Mouse (Mus musculus) forebrain, embryonic 16.5 days (tissue): ENCODE measurements around the gene Tns3. TPM values are rescaled to one million over a fixed set of nuclear protein-coding genes. Genes with fewer than 3 reads are reported as not detected.

Experiments used
- ATAC-seq: fragments of 200-750 bp; cut with Nextera tagmentation; 2 replicates; pipeline ENCODE4 v1.8.0; 2017; ENCODE audit warnings: mild to moderate bottlenecking, moderate library complexity
- H3K27ac ChIP-seq: fragments of 300-500 bp; sonication (generic); 2 replicates; pipeline ENCODE4 v1.5.1; 2014; ENCODE audit warnings: low read length, control low read depth
- H3K27me3 ChIP-seq: fragments of 300-500 bp; sonication (generic); replicated peaks from 2 replicates; pipeline ENCODE4 v1.6.1; 2014; ENCODE audit warnings: low read length; ENCODE audit not compliant: control insufficient read depth, insufficient read depth
- H3K36me3 ChIP-seq: fragments of 300-500 bp; sonication (generic); 2 replicates; pipeline ENCODE4 v1.6.1; 2014; ENCODE audit not compliant: control insufficient read depth, insufficient read depth
- H3K4me1 ChIP-seq: fragments of 300-500 bp; sonication (generic); replicated peaks from 2 replicates; pipeline ENCODE4 v1.6.1; 2014; ENCODE audit warnings: low read length; ENCODE audit not compliant: control insufficient read depth, insufficient read depth
- H3K4me2 ChIP-seq: fragments of 300-500 bp; sonication (generic); 2 replicates; pipeline ENCODE4 v1.6.1; 2014; ENCODE audit warnings: mild to moderate bottlenecking, low read length, control low read depth
- H3K4me3 ChIP-seq: fragments of 300-500 bp; sonication (generic); replicated peaks from 2 replicates; pipeline ENCODE4 v1.5.1; 2014; ENCODE audit warnings: mild to moderate bottlenecking, low read length, control low read depth
- H3K9ac ChIP-seq: fragments of 300-500 bp; sonication (generic); replicated peaks from 2 replicates; pipeline ENCODE4 v1.6.1; 2014; ENCODE audit warnings: low read depth, low read length, control low read depth
- H3K9me3 ChIP-seq: fragments of 300-500 bp; sonication (generic); 2 replicates; pipeline ENCODE4 v1.6.1; 2016; ENCODE audit warnings: low read length; ENCODE audit not compliant: control insufficient read depth
- WGBS: fragments of 180-500 bp; shearing (Covaris S2); extraction: QIAGEN DNeasy Blood & Tissue Kit; methylation state at CpG from one replicate; pipeline ENCODE4 v1.1.7; 2014; 5-methylcytosine and 5-hydroxymethylcytosine counted together
- polyA plus RNA-seq: library from polyadenylated mRNA; unstranded; fragments of >200 nt; fragmentation: Nextera tagmentation; extraction: Ambion mirVana; gene quantifications from 2 replicates; pipeline ENCODE4 v1.2.1, GENCODE M21; 2015

Tns3 gene
- polyA plus RNA-seq, 1 experiment from 2014 or later: 8.8 TPM

DNA sequence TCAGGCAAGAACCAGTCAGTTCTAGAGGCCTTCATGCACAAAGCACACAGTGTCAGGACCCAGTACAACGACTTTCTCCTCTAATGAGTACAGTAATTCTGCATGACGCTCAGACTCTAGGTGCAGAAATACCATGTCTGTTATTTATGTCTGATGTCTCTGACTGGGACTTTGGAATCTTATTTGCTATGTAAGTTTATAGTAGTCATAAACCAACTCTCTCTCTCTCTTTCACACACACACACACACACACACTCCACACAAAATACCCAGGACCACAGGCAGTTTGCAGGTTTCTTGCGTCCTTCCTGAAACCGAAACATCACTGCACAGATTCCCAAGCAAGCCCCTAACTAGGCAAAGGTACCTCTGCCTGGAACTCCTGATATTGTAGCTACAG, 203.5 kb downstream of the Tns3 start:
- no peak for ATAC-seq
- H3K36me3 ChIP-seq: no peaks in the 10 kb centered on the region

DNA sequence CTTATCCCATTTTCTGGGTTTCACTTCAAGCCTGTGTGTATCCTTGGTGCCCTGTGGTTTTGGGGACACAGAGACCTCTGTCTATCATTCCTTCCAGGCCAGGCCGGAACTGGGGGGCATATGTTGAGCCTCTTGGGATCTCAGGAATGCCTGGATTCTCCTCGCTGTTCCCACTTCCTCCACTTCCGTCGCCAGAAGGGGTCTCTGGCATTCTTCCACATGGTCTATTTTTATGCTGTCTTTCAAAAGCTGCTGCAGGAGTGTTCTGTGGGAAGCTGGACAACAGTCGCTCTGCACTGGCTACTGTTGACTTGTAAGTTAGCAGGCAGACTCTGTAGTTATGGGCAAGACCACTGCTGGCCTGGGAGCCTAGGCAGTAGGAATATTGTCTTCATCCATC, 206.4 kb downstream of the Tns3 start:
- H3K9ac ChIP-seq: no peak overlapping the region
- peak overlapping the region; percentile 8; the same call in 1 of the 2 replicates for H3K4me2 ChIP-seq
- H3K9me3 ChIP-seq: no peaks in the 10 kb centered on the region
- ATAC-seq: peak; percentile 22; the same call in 1 of the 2 replicates
- WGBS: 10% methylated on average over 5 of the region's 5 CpGs
- peak overlapping the region; percentile 30 for H3K27ac ChIP-seq
- peaks cover 43% of the 10 kb centered on the region for H3K4me1 ChIP-seq
- H3K4me3 ChIP-seq: no peak overlapping the region
- no peaks in the 10 kb centered on the region for H3K36me3 ChIP-seq
- no peaks in the 10 kb centered on the region for H3K27me3 ChIP-seq

More for the DNA sequence above, 203.5 kb downstream of the Tns3 start:
- 76% methylated on average over 4 of the region's 4 CpGs for WGBS
- H3K27me3 ChIP-seq: no peaks in the 10 kb centered on the region
- H3K9ac ChIP-seq: no peak overlapping the region
- no peak overlapping the region for H3K4me2 ChIP-seq
- H3K27ac ChIP-seq: no peak overlapping the region
- H3K4me3 ChIP-seq: no peak overlapping the region
- H3K4me1 ChIP-seq: peaks cover 41% of the 10 kb centered on the region
- H3K9me3 ChIP-seq: no peaks in the 10 kb centered on the region

DNA sequence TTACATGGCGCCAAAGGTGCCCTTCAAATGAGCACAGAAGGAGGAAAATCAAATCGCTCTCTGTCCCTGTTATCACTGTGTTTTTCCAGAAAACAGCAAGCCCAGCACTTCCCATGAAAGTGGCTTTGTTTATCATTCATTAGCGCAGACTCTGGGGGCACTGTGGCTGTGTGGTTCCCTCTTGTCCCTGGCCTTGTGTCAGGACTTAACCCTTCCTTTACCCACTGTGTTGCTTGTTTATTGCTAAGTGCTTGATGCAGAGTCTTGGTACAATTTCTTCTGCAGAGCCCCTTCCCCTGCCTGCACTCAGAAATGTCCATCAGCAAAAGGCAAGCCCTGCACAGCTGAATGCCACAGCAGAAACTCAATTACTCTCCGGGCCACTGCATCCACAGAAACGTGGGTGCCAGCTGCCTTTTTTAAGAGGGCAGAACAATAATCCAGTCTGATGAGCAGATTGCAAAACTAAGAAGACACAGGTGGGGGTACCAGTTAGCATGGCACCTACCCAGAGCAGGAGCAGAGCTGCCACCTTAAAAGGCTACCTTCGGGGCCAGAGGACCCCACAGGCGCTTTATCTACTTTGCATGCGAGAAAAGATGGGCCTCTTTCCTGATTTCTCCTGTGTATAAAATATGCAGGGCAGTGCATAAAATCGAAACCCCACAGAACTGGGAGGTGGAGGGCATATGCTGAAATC, 207.6 kb downstream of the Tns3 start:
- Histone ChIP-seq H3K4me3 (no peak overlapping the region), H3K9me3 (no peaks in the 10 kb centered on the region), H3K27ac (peak overlapping the region; percentile 58), H3K27me3 (no peaks in the 10 kb centered on the region), H3K4me2 (no peak overlapping the region), H3K36me3 (no peaks in the 10 kb centered on the region), H3K4me1 (peaks cover 40% of the 10 kb centered on the region), H3K9ac (0 out of 2 replicates have a peak overlapping the region, but pooled peaks have one; percentile 9)
- 9% methylated on average over 9 of the region's 9 CpGs for WGBS
- ATAC-seq: peak; percentile 76

DNA sequence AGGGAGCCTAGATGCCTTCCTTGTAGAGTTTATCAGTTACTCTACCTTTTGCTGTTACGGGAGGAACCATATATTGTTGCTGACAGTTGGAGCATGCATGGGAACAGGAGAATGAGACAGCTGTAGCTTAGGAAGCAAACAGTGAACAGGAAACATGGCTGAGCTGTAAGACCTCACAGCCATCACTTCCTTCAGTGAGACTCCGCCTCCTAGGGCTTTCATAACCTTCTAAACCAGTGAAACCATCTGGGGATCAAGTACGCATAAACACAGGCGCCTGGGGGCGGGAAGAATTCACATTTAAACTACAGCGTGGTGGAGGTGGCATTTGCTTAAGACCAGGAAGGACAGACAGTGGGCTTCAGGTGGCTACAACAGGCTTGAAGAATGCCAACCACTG, 208.7 kb downstream of the Tns3 start:
- Histone ChIP-seq H3K4me2 (no peak overlapping the region), H3K36me3 (no peaks in the 10 kb centered on the region), H3K27ac (no peak overlapping the region; the same call in 1 of the 2 replicates), H3K4me1 (peaks cover 40% of the 10 kb centered on the region), H3K9ac (no peak overlapping the region), H3K27me3 (no peaks in the 10 kb centered on the region), H3K9me3 (no peaks in the 10 kb centered on the region), H3K4me3 (no peak overlapping the region)
- ATAC-seq: no peak
- WGBS: 86% methylated on average over 6 of the region's 6 CpGs

DNA sequence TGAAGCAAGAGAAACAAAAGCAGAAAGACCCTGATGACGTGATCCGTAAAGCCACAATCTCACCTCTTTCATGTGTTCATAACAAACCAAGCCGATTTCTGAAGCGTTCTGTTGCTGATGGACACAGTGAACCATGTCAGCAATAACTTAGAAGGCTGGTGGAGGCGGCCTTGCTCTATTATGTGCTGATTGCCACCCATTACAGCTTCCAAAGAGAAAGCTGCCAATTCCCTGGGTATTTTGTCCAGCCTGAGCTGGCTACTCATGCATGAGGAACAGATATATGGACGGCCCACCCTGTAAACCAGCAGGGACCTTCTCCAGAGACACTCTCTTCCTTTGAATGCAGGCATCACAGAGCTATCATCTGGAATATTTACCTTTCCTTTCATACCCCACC, 211.1 kb downstream of the Tns3 start:
- Histone ChIP-seq H3K27me3 (no peaks in the 10 kb centered on the region), H3K27ac (no peak overlapping the region), H3K4me2 (no peak overlapping the region), H3K36me3 (no peaks in the 10 kb centered on the region), H3K4me3 (no peak overlapping the region), H3K9me3 (no peaks in the 10 kb centered on the region), H3K4me1 (peaks cover 27% of the 10 kb centered on the region), H3K9ac (no peak overlapping the region)
- ATAC-seq: peak; percentile 34; the same call in 1 of the 2 replicates
- 40% methylated on average over 6 of the region's 6 CpGs for WGBS

DNA sequence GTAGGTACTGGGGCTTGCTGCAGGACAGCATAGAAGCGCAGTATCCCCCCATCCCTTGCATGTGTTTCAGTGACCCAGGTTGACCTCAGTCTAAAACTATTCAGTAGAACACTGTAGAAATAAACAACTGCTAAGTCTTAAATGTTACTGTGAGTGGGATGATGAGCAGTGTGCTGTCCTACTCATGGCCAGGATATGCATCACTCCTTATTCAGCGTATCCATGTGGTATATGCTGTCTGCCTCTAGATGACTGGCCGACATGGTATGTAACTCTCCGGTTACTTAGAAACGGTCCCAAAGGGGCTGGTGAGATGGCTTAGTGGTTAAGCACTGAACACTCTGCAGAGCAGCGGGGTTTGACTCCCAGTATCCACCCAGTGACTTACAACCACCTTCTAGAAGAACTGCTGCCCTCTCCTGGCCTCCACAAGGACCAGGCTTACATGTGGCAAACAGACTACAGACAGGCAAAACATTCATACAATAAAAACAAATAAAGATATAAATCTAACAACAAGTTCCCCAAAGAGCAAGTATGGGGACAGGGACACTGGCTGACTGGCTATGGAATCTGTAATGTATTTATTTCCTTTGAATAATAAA, 212.6 kb downstream of the Tns3 start:
- no peak for ATAC-seq
- H3K9ac ChIP-seq: no peak overlapping the region
- WGBS: 94% methylated on average over 6 of the region's 6 CpGs

DNA sequence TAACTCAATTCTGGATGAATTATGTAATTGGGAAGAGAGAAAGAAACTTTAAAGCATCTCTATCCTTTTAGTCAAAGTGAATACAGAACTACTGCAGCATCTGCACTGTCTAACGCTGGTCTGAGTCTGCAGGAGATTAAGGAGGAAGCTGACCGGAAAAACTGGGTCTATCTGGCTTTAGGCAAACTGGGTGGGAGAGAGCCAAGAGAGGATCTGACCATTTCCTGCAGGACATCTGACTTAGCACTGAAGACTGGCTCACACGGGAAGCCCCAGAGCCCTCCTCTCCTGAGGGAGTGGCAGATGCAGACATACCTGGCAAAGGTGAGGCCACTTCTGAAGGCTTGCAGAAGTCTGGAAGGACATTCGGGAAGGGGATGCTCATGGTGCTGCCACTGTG, 213.8 kb downstream of the Tns3 start:
- Histone ChIP-seq H3K9ac (no peak overlapping the region), H3K4me2 (no peak overlapping the region), H3K27me3 (no peaks in the 10 kb centered on the region), H3K27ac (no peak overlapping the region), H3K9me3 (no peaks in the 10 kb centered on the region), H3K36me3 (no peaks in the 10 kb centered on the region), H3K4me3 (no peak overlapping the region), H3K4me1 (peaks cover 13% of the 10 kb centered on the region)
- ATAC-seq: no peak
- 87% methylated on average over 4 of the region's 4 CpGs for WGBS

More for the DNA sequence above, 212.6 kb downstream of the Tns3 start:
- Histone ChIP-seq H3K36me3 (no peaks in the 10 kb centered on the region), H3K4me1 (peaks cover 12% of the 10 kb centered on the region), H3K4me2 (no peak overlapping the region), H3K27ac (no peak overlapping the region), H3K9me3 (no peaks in the 10 kb centered on the region), H3K27me3 (no peaks in the 10 kb centered on the region), H3K4me3 (no peak overlapping the region)

DNA sequence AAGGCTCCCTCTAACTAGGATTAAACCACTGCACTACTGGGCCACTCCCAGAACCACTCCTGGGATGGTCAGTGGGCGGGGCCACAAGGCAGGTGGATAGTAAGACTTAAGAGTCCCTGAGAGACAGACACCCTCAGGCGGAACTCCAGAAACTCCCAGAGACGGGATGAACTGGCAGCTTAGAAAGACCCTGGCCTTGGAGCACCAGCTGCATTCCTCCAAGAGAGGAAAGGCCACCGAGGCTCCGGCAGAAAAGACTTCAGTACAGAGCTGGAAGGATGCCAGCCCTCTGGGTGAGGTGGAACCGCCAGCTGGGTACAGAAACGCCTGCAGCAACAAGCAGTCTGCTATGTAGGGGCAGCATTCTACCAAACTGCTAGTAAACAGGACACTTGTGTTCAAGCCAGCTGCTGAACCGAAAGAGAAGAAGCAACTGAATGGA, 218.4 kb downstream of the Tns3 start:
- H3K27ac ChIP-seq: peak overlapping the region; percentile 46; the same call in 1 of the 2 replicates

DNA sequence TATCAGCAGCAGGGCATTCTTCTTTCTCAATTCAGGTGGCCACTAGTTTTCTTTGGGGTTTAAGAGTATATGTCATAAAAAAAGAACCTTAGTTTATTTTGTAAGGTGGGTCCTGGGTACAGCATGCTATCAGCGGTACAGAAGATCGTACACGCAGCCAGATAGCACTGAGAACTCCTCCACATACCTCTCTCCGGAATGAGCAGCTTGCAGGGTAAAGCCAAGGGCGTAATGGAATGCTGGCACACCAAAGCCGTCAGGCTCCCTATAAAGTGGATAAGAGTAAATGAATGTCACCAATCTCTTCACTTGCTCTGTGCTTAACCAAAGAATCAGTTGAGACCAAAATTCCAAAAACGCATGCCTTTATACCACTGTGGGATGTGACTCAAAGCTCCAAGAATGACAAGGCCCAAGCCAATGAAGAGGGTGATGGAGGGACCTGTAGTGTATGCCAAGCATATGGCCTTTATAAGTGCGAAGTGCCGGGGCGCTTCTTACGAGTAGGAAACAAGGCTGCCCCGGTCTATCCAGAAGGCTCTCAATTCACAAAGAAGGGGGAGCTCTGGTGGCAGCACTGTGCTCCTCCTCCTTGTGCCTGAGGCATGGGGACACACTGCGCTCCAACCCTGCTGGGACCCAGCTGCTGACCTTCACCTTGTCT, 219.4 kb downstream of the Tns3 start:
- H3K36me3 ChIP-seq: no peaks in the 10 kb centered on the region
- H3K4me2 ChIP-seq: no peak overlapping the region
- no peak overlapping the region for H3K4me3 ChIP-seq
- 80% methylated on average over 13 of the region's 13 CpGs for WGBS
- no peaks in the 10 kb centered on the region for H3K9me3 ChIP-seq
- H3K27ac ChIP-seq: no peak overlapping the region
- no peak overlapping the region for H3K9ac ChIP-seq
- ATAC-seq: no peak
- peaks cover 17% of the 10 kb centered on the region for H3K4me1 ChIP-seq
- no peaks in the 10 kb centered on the region for H3K27me3 ChIP-seq

More for the DNA sequence above, 218.4 kb downstream of the Tns3 start:
- Histone ChIP-seq H3K27me3 (no peaks in the 10 kb centered on the region), H3K4me3 (no peak overlapping the region), H3K9me3 (no peaks in the 10 kb centered on the region), H3K4me1 (peaks cover 17% of the 10 kb centered on the region), H3K9ac (no peak overlapping the region), H3K36me3 (no peaks in the 10 kb centered on the region), H3K4me2 (0 out of 2 replicates have a peak overlapping the region, but pooled peaks have one; percentile 11)
- WGBS: 18% methylated on average over 8 of the region's 8 CpGs
- peak; percentile 84 for ATAC-seq
